Mouse (Mus musculus): ENCODE results near the gene Rgn. TPM values are rescaled to one million over a fixed set of nuclear protein-coding genes. Genes with fewer than 3 reads are reported as not detected.
A peak's percentile ranks its signal among the peaks of the same experiment; 100 is the strongest.

The Rgn gene
- under 1 TPM in 1 of 2 experiments, not detected in 1; 0.35 TPM for total RNA-seq (2021)
- long read RNA-seq, experiment 1, result 0 reads
- long read RNA-seq, experiment 2, result 0 reads

GRCm38 (mm10) chrX:20549532-20549931 lies at the start of gene Rgn:
Rgn (plus strand) TSS chrX:20549787.
- H3K27ac ChIP-seq, result no peak within 1 kb of the TSS
- DNase-seq (ENCODE audit: extremely low spot score in 1 of 2, low spot score in 2 of 2), result no peak
- no peak for TF ChIP-seq CTCF (IDR thresholded peaks at IDR 0.05)
- intact Hi-C loops (cut with DNase I), result no loop called here
- no peak within 1 kb of the TSS for H3K4me3 ChIP-seq

GRCm38 (mm10) chrX:20520290-20520939 lies 29.2 kb upstream of the Rgn start:
- no peak for TF ChIP-seq CTCF (IDR thresholded peaks at IDR 0.05)
- Histone ChIP-seq H3K4me3 (no peak overlapping the region), H3K27ac (no peak overlapping the region)
- intact Hi-C loops (cut with DNase I), result no loop called here
- no peak for DNase-seq (ENCODE audit: extremely low spot score in 1 of 2, low spot score in 2 of 2)

DNA sequence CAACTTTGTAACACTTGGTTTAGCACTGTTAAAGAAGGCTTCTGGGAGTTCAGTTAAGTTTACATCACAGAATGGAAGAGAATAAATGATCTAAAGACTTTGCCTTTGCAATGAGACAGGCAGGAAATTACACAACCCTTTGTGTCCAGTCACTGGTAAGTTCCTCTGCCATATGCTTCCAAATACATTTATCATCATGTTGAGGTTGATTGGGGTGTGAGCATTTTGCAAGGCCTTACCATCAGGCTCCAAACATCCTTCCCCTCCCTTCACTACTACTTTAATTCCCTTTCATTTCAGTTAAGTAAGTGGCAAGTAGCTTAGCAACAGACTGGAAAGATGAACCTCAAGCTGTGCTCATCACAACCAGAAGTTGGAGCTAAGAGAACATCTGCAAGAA lies 28.0 kb upstream of the Rgn start:
- H3K27ac ChIP-seq, result no peak overlapping the region
- H3K4me3 ChIP-seq, result no peak overlapping the region
- no peak for TF ChIP-seq CTCF (IDR thresholded peaks at IDR 0.05)
- intact Hi-C loops (cut with DNase I), result no loop called here
- DNase-seq (ENCODE audit: extremely low spot score in 1 of 2, low spot score in 2 of 2), result no peak

DNA sequence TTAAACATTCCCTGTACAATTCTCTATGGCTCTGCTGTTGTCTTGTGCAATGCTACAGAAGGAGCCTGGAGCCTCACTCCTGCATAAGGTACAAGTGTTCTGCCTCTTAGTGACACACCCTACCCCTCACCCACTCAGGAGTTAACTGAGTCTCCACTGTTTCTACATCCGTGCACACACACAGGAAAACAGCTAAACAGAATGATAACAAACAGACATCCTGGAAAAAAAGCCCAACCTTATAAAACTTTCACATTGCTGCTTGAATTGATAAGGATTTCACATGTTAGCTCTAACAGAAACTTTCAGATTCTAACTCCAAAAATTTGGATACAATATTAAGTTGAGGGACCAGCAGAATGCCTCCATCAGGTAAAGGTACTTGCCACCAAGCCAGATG lies 17.0 kb upstream of the Rgn start:
- no peak for TF ChIP-seq CTCF (IDR thresholded peaks at IDR 0.05)
- Histone ChIP-seq H3K4me3 (no peak overlapping the region), H3K27ac (no peak overlapping the region)
- intact Hi-C loops (cut with DNase I), result no loop called here
- DNase-seq (ENCODE audit: extremely low spot score in 1 of 2, low spot score in 2 of 2), result no peak

DNA sequence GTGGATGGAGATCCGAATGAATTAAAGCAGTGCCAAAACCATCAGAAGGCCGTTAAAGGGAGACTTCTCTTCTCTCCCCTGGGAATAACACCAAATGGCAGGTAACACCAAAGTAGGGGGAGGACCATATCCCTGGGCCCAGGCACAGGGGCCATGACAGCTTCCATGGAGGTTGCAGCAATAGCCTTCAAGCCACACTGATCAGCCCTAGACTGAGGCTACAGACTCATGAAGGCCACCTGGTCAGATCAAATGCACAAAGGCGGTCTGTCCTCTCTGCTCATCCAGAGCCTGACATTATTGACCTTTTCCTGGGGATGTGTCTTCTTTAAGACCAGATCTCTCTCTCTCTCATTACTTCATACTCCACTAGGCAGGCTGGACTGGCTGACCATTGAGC lies 5.7 kb upstream of the Rgn start:
- no peak for DNase-seq (ENCODE audit: extremely low spot score in 1 of 2, low spot score in 2 of 2)
- no peak for TF ChIP-seq CTCF (IDR thresholded peaks at IDR 0.05)
- no peak overlapping the region for H3K4me3 ChIP-seq
- intact Hi-C loops (cut with DNase I), result no loop called here
- H3K27ac ChIP-seq, result no peak overlapping the region

GRCm38 (mm10) chrX:20547609-20548008 lies 2.0 kb upstream of the Rgn start:
- no peak overlapping the region for H3K27ac ChIP-seq
- intact Hi-C loops (cut with DNase I), result no loop called here
- no peak for DNase-seq (ENCODE audit: extremely low spot score in 1 of 2, low spot score in 2 of 2)
- H3K4me3 ChIP-seq, result no peak overlapping the region
- TF ChIP-seq CTCF (IDR thresholded peaks at IDR 0.05), result no peak

- H3K4me3 ChIP-seq, result peak overlapping the region; percentile 40
- intact Hi-C loops (cut with DNase I), result no loop called here
- TF ChIP-seq CTCF (IDR thresholded peaks at IDR 0.05), result no peak
- no peak overlapping the region for H3K27ac ChIP-seq
- peak; percentile 5 to 17 for DNase-seq (ENCODE audit: extremely low spot score in 1 of 2, low spot score in 2 of 2)
Measured at GRCm38 (mm10) chrX:20548011-20548879, 1.3 kb upstream of the Rgn start.

DNA sequence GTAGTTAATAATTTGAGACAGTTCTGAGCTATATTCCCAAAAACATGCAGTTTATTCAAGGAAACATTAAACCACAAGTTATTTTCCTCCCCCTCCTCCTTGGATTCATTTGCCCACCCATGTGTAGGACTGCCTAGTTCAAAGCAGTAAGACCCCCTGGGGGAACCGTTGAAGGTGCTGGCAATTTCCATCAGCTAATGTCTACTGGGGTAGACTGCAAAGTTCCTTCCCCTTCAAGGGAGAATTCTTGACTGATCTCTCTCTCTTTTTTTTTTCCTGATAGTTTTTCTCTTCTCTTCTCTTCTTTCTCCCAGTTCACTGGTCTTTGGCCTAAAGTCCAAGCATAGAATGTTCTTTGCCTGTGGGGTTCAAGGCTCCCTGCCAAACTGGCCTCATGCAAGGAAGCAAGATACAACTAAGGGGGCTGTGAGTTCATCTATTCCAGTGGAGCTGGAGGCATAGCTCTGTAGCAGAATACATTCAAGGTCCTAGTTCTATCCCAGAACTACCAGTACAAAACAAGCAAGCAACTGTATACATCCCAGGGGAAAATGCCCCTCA lies 627 bp upstream of the Rgn start:
- DNase-seq (ENCODE audit: extremely low spot score in 1 of 2, low spot score in 2 of 2), result no peak
- intact Hi-C loops (cut with DNase I), result no loop called here
- TF ChIP-seq CTCF (IDR thresholded peaks at IDR 0.05), result no peak

GRCm38 (mm10) chrX:20552199-20552598 lies 2.6 kb downstream of the Rgn start:
- H3K4me3 ChIP-seq, result no peak overlapping the region
- H3K27ac ChIP-seq, result no peak overlapping the region
- TF ChIP-seq CTCF (IDR thresholded peaks at IDR 0.05), result no peak
- intact Hi-C loops (cut with DNase I), result no loop called here
- DNase-seq (ENCODE audit: extremely low spot score in 1 of 2, low spot score in 2 of 2), result no peak

More for the DNA sequence above, 627 bp upstream of the Rgn start:
- Histone ChIP-seq H3K4me3 (no peak overlapping the region), H3K27ac (no peak overlapping the region)

- H3K27ac ChIP-seq, result no peak overlapping the region
- intact Hi-C loops (cut with DNase I), result loop anchor here (5.0 kb wide), 1 partner anchor 200 kb away; the partner anchor contains the start of gene Rp2
- TF ChIP-seq CTCF (IDR thresholded peaks at IDR 0.05), result peak; percentile 50
- no peak for DNase-seq (ENCODE audit: extremely low spot score in 1 of 2, low spot score in 2 of 2)
- H3K4me3 ChIP-seq, result no peak overlapping the region
Measured at GRCm38 (mm10) chrX:20561846-20562245, 12.3 kb downstream of the Rgn start.

DNA sequence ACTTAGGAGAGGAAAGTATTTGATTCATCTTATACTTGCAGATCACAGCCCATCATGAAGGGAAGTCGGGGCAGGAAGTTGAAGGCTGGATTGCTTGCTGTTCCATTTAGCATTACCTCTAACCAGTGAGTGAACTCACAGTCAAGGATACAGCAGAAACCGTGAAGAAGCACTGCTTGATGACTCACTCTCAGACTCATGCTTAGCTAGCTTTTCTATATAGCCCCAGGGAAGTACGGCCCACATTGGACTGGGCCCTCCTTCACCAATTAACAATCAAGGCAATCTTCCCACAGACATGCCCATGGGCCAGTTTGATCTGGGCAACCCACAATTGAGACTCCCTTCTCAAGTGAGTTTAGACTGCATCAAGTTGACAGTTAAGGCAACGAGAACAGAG lies 14.4 kb downstream of the Rgn start:
- H3K27ac ChIP-seq, result no peak overlapping the region
- DNase-seq (ENCODE audit: extremely low spot score in 1 of 2, low spot score in 2 of 2), result no peak
- intact Hi-C loops (cut with DNase I), result loop anchor here (5.0 kb wide), 1 partner anchor 202 kb away; the partner anchor contains the start of gene Rp2
- no peak for TF ChIP-seq CTCF (IDR thresholded peaks at IDR 0.05)
- H3K4me3 ChIP-seq, result no peak overlapping the region

DNA sequence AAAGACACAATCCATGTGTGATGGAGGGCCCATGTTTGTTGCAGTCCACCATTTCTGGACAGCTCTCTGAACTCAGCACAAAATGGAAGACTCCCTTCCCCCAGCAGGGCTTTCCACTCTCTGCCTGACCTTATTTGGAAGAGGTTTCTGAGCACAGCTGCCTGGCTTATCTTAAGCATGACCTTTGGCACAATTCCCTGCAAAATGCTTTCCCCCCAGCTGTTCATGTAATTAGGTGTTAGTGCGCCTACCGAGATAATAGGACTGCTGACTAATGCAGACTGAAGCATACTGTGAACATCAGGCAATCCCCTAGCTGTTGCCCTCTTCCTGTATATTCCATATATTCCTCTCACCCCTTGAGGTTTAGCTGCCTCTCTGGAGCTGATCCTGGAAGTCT lies 21.4 kb downstream of the Rgn start:
- TF ChIP-seq CTCF (IDR thresholded peaks at IDR 0.05), result no peak
- DNase-seq (ENCODE audit: extremely low spot score in 1 of 2, low spot score in 2 of 2), result no peak
- no peak overlapping the region for H3K27ac ChIP-seq
- H3K4me3 ChIP-seq, result no peak overlapping the region
- intact Hi-C loops (cut with DNase I), result no loop called here

Measured in left cerebral cortex, adult 2 months (tissue).